30 mouse cellular contexts compared by ENCODE assay signal in genomic region chr6:81464442-81464841, GRCm38 (mm10).
"Had no signal": no experiment of that assay in that cellular context is flagged by ENCODE, and none has a peak within 500 bp of the region (broad histone marks: within the 10 kb centered on the region; RNA-seq: fewer than 3 reads in every experiment).

No protein-coding gene starts in this region.

- H3K27ac ChIP-seq: limb, embryonic 10.5 days; limb, embryonic 12.5 days; limb, embryonic 13.5 days; limb, embryonic 15.5 days; liver, embryonic 12.5 days; liver, embryonic 13.5 days; liver, embryonic 14.5 days; liver, embryonic 15.5 days; lung, embryonic 15.5 days; macrophage; midbrain, embryonic 10.5 days; midbrain, embryonic 12.5 days; midbrain, embryonic 13.5 days; midbrain, embryonic 15.5 days; neural tube, embryonic 12.5 days had no signal

- H3K27me3 ChIP-seq: limb, embryonic 12.5 days; limb, embryonic 13.5 days; limb, embryonic 15.5 days; liver, embryonic 12.5 days; liver, embryonic 13.5 days; liver, embryonic 15.5 days; lung, embryonic 15.5 days; megakaryocyte, embryonic 14.5 days; midbrain, embryonic 12.5 days; midbrain, embryonic 13.5 days; midbrain, embryonic 15.5 days; neural tube, embryonic 12.5 days had no signal

- ATAC-seq: liver, embryonic 12.5 days; liver, postnatal 0 days; lung, postnatal 0 days; midbrain, embryonic 13.5 days; midbrain, embryonic 15.5 days; midbrain, embryonic 16.5 days had no signal

- H3K4me3 ChIP-seq: limb, embryonic 10.5 days; limb, embryonic 12.5 days; limb, embryonic 13.5 days; limb, embryonic 15.5 days; liver, embryonic 12.5 days; liver, embryonic 13.5 days; liver, embryonic 15.5 days; lung, embryonic 15.5 days; megakaryocyte, embryonic 14.5 days; midbrain, embryonic 10.5 days; midbrain, embryonic 12.5 days; midbrain, embryonic 13.5 days; midbrain, embryonic 15.5 days; myocyte; neural tube, embryonic 12.5 days had no signal

- DNase-seq: left cerebral cortex, postnatal 4 days; liver; liver, embryonic 13.5 days; liver, postnatal 0 days; lung, adult 18-20 months; lung, adult 2 months; lung, embryonic 14.5 days; lung, postnatal 10 days; lung, postnatal 14 days; lung, postnatal 36 days; lung, postnatal 4 days; midbrain, embryonic 14.5 days had no signal

- H3K4me1 ChIP-seq: limb, embryonic 10.5 days; limb, embryonic 12.5 days; limb, embryonic 13.5 days; limb, embryonic 15.5 days; liver, embryonic 12.5 days; liver, embryonic 13.5 days; liver, embryonic 15.5 days; lung, embryonic 15.5 days; megakaryocyte, embryonic 14.5 days; midbrain, embryonic 10.5 days; midbrain, embryonic 12.5 days; midbrain, embryonic 13.5 days; midbrain, embryonic 15.5 days; neural tube, embryonic 12.5 days had no signal

- H3K36me3 ChIP-seq: limb, embryonic 10.5 days; limb, embryonic 12.5 days; limb, embryonic 13.5 days; limb, embryonic 15.5 days; liver, embryonic 12.5 days; liver, embryonic 13.5 days; liver, embryonic 15.5 days; lung, embryonic 15.5 days; midbrain, embryonic 10.5 days; midbrain, embryonic 12.5 days; midbrain, embryonic 13.5 days; midbrain, embryonic 15.5 days; neural tube, embryonic 12.5 days had no signal
